Mouse (Mus musculus): ENCODE measurements around the gene Mafb.

The Mafb gene

DNA sequence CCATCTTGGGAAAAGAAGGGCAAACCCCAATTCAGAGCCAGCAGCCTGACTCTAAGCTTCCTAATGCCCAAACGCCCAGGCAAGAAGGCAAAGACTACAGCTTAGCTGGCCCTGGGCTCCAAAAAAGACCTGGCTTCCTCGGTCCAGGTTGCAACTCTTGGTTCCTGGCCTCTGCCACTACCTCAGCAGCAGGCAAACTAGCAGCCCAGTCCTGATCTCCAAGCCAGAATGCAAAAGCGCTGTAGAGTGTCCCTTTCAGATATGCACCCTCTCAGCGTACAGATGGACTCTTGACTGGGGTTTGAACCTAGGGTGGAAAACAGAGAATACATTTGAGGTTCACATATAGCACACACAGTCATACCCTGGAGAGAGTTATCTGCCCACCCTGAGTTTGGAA, 3.7 kb downstream of the Mafb start:
- no peak for DNase-seq

DNA sequence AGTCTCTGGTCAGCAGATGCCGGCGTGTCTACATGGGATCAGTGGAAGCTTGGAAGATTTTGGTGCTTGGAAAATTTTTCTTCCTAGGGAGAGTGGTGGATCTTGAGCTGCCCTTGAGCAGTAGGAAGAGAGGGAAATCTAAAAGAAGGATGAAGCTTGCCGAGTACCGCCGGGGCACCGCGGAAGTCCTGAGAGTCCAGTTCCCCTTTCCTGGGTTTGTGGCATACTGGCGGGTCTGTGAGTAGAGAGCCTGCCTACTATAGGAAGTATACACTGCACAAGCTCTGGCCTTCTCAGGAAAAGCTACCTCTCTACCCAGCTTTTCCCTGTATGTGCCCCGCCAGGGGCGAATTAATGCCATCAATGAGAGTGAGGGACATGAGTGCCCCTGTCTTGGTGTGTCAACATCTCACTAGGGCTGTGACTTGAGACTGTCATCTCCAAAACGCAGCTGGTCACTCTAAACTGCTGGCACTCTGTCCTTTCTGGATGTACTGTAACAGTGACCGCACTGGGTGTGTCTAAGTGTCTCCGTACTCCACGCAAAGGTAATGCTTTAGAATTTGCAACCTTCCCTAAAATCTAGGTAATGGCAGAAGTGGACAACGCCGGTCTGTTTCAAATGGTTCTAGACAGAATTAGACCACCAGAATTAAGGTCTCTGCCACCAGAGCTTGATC, 5.3 kb downstream of the Mafb start:
- DNase-seq: no peak

DNA sequence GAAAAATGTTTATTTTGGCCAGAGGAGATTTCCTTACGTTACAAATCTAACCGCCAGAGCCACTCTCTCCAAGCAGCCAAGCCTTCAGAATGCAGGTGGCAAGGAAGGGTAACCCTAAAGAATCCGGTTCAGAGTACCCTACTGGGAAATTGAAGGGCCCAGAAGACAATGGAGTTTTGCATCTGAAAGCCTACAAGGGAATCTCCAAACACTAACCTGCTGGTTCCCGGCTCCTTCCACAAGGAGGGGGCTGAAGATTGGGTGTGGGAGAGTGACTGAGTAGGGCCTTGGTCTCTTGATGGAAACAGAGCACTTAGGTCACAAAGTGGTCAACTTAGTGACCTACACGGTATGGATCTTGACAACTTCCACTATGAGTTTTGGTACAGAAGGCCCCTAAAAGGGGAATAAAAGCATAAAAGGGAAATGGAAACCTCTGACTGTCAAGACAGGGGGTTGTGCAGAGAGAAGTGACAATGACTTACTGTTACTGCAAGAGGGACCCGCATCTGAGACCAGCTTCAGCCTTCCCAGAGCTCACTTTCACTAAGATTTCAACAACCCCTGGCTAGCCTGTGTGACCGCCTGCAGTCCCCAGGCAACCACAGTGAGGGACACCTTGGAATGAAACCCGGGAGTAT, 6.5 kb downstream of the Mafb start:
- DNase-seq: no peak

- no peak for DNase-seq
Measured at GRCm38 (mm10) chr2:160358896-160359295, 8.0 kb downstream of the Mafb start.

- no peak for DNase-seq
Measured at GRCm38 (mm10) chr2:160357442-160357841, 9.4 kb downstream of the Mafb start.

DNA sequence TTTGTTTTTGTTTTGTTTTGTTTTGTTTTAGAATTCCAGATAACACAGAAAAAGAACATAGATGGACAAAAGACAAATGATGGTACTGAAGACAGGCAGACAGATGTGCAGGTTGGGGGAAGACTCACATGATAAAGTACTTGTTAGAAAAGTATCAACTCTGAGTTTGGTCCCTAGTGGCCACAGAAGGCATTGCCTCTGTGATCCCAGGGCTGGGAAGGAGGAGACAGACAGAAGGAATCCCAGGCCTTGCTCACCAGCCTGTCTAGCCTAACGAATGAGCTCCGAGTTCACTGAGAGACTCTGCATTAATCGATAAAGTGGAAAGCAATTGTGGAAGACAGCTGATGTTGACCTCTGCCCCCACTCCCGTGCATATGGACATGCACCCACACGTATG, 10.7 kb downstream of the Mafb start:
- DNase-seq: peak; percentile 44

GRCm38 (mm10) chr2:160354319-160354718, 12.5 kb downstream of the Mafb start:
- no peak for DNase-seq

- no peak for DNase-seq
Measured at GRCm38 (mm10) chr2:160353581-160353980, 13.3 kb downstream of the Mafb start.

- DNase-seq: no peak
Measured at GRCm38 (mm10) chr2:160351038-160351574, 15.8 kb downstream of the Mafb start.

- no peak for DNase-seq
Measured at GRCm38 (mm10) chr2:160349578-160349977, 17.3 kb downstream of the Mafb start.

GRCm38 (mm10) chr2:160348796-160349195, 18.1 kb downstream of the Mafb start:
- no peak for DNase-seq

GRCm38 (mm10) chr2:160348072-160348604, 18.7 kb downstream of the Mafb start:
- DNase-seq: no peak

DNA sequence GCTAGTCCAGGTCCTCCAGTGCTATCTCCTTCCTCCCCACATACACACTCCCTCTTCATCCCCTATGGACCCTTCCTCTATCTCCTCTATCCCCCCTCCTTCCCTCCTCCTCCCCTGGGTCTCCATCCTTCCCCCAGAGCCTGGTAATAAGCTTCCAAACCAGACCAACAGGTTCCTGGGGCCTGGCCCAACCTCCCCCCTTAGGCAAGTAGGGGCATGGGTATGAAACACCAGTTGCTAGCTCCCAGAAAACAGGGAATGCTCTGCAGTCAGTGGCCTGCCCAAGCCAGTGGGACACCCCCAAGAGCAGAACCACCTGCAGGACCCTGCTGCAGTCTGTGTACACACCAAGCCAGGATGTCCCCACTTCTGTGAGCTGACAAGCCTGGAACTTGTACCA, 21.2 kb downstream of the Mafb start:
- DNase-seq: no peak

DNA sequence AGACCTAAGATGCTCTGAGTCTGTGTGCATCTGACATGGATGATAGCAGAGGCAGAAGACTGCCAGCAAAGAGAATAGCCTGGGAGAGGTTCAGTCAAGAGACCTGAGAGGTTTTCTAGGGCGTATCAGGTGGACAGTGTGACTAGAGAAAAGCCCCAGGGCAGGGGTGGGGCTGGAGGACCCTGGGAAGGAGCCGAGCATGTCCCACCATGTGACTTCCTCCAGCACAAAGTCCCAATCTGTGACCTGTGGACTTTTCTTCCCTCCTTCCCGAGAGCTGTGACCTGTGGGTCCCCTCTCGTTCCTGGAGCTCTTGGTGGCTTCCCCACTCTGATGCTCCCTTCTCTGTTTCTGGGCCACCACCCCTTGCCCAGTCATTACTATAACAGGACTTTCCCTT, 26.7 kb downstream of the Mafb start:
- no peak for DNase-seq

DNA sequence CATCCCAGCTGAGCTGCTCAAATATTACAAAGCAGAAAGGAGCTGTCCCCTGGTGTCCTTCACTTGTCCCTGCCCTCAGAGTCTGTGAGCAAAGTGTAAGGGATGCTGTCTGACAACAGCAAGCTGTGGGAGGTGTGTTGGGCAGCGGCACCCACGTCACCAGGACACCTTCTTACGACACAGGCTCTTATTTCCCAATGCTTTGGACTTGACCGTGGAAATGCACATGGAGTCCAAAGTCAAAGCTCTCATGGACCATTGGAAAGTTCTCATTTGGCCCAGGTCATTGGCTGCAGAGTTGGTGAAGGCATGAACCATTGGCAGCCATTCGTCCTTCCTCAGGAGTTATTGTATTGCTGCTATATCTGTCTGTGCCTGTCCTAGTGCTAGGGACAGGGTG, 27.3 kb downstream of the Mafb start:
- no peak for DNase-seq

DNA sequence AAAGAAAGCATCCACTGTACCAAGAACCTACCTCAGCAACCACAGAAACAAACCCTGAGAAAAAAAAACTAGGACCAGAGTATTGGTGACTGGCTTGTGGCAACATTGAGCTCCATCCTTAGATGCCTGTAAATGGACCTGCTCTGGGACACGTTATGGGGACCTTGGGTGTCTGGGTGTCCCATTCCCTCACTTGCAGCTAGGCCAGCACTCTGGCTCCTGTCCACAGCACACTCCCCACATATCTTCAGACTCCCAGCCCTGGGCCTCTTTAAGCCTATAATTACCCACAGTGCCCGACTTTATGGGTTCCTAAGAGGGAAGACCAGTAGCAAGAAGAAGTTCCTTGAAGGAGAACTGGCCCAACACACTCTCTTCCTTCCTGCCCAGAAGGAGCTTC, 30.8 kb downstream of the Mafb start:
- no peak for DNase-seq

- no peak for DNase-seq
Measured at GRCm38 (mm10) chr2:160335043-160335442, 31.8 kb downstream of the Mafb start.

GRCm38 (mm10) chr2:160334111-160334661, 32.7 kb downstream of the Mafb start, which contains the start of gene Gm826:
TSS of gene Gm826 (minus strand) at chr2:160334162.
- peak; percentile 64 for DNase-seq

DNA sequence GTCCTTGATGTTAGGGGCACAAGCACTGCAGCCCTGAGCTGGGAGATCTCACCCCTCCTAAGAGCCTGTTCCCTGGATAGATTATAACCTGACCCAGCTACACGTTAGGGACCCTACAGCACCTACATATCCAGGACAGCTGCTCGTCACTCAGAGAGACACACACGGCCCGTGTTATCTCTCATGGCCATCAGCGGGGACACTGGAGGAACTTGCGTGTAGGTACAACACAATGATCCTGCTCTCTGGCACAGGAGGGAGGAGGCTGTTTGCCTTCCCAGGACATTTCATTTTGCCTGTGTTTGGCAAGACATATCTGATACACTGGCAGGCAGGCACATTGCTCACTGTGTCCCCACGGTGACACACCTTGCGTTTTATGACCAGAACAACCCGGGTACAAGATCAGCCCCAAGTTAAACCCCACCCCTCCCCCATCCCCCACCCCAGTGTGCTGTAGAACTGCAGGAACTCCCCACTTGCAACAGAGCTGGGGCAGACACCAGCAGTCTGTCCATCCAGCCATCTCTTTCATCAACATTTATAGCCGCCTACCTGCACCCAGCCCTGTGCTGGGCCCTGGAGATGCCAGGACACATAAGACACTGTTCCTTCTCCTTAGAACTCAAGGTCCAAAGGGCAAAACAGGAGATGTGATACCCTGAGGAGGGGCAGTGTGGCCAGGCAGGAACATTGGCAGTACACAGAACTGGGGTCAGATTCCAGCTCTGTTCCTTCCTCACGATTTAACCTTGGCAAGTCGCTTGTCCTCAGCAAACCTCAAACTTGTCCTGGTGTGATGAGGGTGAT, 34.1 kb downstream of the Mafb start:
- no peak for DNase-seq

DNA sequence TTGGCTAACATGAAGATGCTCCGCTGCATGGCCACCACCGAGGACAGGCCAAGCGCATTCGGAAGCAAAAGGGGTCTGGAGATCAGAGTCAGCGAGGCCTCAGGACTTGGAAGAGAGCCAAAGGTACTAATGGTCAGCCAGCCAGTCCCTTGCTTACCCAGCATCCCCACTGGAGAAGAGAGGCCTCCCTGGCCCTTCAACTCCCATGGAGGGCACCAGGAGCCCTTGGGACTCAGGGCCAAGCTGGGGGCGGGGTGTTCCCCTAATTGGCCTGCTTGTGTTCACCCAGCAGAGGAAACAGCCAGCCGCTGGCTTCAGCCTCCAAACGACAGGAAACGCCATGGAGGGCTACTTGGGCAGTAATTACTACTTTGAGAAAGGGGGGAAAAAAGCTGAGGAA, 38.0 kb downstream of the Mafb start:
- peak; percentile 24 for DNase-seq

- DNase-seq: no peak
Measured at GRCm38 (mm10) chr2:160327716-160328115, 39.1 kb downstream of the Mafb start.

DNA sequence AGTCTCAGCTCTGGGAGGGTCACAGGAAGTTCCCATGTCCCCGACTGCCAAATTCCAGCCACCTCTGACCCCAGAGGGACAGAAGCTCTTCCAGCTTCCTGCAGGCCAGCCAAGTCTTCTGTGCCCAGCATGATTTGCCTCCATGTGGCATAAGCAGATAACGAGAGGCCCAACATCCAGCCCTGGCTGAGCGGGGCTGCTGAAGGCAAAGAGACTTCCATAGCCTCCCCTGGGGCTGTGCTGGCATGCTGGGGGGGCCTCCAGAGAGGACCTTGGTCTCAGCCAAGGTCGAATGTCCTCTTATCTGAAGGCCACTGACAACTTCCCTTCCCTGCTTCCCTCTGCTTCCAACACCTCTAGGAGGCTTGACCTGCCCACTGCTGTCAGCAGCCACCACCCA, 39.7 kb downstream of the Mafb start:
- peak; percentile 70 for DNase-seq

GRCm38 (mm10) chr2:160325105-160325644, 41.7 kb downstream of the Mafb start:
- no peak for DNase-seq
